Mouse (Mus musculus) erythroblast, embryonic 14.5 days (primary cell): ENCODE measurements around the gene Ccdc22.

Source experiments
- GATA1 ChIP-seq: IDR thresholded peaks from 2 replicates; pipeline ENCODE4 v1.6.1; 2012; ENCODE audit warnings: low read length, inconsistent platforms, mixed read lengths
- TAL1 ChIP-seq: IDR thresholded peaks from 3 replicates; pipeline ENCODE4 v1.6.1; 2012; ENCODE audit warnings: low read length, inconsistent platforms, mixed read lengths

DNA sequence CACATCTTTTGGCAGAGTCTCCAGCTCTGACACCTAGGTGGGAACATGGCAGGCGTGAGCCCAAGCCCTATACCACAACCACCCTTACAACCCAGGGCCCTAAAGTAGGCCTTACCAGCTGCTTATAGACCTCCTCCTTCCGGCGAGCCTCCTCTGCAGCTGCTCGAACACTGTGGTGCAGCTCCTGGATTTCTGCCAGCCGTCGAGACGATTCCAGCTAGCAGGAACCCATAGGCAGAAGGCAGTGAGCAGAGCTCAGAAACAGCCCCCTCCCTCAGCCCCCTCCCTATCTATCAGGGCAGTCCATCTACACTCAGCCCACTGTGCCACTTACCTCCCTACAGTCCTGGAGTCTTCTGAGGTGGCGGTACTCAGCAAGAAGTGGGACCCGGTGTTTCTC is 9.9 kb downstream of the Ccdc22 start:
- TF ChIP-seq TAL1 (no peak), GATA1 (no peak)
